Mouse (Mus musculus): ENCODE results near the gene Olfr412. TPM values are rescaled to one million over a fixed set of nuclear protein-coding genes. Genes with fewer than 3 reads are reported as not detected.

Gene Olfr412
- polyA plus RNA-seq, 1 experiment, result not detected

DNA sequence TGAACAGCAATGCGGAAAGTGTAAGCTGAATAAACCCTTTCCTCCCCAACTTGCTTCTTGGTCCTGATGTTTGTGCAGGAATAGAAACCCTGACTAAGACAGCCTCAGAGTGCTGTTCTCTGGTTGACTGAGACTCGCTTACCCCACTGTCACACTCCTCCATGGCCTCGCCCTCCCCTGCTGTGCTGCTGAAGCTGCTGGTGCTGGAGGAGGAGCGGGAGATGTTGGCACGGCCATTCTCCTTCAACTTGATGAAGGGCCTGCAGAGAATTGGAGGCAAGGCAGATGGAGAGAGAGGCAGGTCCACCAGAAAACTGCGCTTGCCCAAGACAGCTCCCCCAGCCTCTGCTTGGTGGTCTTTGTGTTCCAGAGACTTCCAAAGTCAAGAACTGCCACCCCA, 31.0 kb downstream of the Olfr412 start:
- TF ChIP-seq CTCF (IDR thresholded peaks at IDR 0.05; ENCODE audit: borderline replicate concordance, extremely low read depth, insufficient read depth, insufficient read length) (no peak), POLR2A (IDR thresholded peaks at IDR 0.05; ENCODE audit: borderline replicate concordance, extremely low read depth, insufficient read depth, insufficient read length, poor library complexity, severe bottlenecking) (no peak)
- no peak for DNase-seq (ENCODE audit: low read depth)

DNA sequence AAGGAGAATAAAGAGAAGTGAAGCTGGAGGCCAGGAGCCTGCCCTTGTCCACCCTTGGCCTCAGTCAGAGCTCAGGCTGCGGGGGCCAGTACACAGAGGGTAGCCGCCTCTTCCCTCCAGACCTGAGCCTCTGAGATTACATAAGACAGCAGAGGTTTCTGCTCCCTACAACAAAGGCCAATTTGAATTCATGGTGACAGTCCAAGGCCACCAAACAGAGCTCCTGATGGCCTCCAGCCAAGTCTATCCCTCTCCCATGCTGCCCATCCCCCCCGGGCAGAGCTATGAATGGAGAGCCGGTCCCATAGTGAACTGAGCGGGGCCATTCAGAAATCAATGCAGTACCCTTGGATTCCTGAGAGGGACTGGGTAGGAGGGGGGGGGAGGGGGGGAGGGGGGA, 31.6 kb downstream of the Olfr412 start:
- DNase-seq (ENCODE audit: low read depth), result peak; percentile 76
- TF ChIP-seq POLR2A (IDR thresholded peaks at IDR 0.05; ENCODE audit: borderline replicate concordance, extremely low read depth, insufficient read depth, insufficient read length, poor library complexity, severe bottlenecking) (no peak), CTCF (IDR thresholded peaks at IDR 0.05; ENCODE audit: borderline replicate concordance, extremely low read depth, insufficient read depth, insufficient read length) (no peak)

DNA sequence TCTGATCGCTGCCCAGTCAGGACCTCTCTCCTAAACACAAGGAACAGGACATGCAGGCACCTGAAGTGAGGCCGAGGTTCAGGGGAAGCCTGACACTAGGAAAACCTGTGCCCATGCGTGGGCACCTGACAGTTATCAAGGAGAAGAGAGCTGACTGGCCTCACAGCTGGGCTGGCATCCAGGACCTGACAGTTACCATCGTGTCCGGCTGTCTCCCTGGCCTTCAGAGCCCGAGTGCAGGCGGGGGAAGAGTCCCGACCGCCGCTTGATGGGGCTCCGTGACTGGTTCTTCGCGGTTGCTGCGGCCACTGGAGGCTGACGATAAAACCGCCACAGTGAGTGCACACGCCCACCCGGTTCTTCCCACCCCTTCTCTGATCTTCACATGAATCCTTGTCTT, 33.7 kb downstream of the Olfr412 start:
- TF ChIP-seq CTCF (IDR thresholded peaks at IDR 0.05; ENCODE audit: borderline replicate concordance, extremely low read depth, insufficient read depth, insufficient read length), result no peak
- no peak for TF ChIP-seq POLR2A (IDR thresholded peaks at IDR 0.05; ENCODE audit: borderline replicate concordance, extremely low read depth, insufficient read depth, insufficient read length, poor library complexity, severe bottlenecking)
- no peak for DNase-seq (ENCODE audit: low read depth)

DNA sequence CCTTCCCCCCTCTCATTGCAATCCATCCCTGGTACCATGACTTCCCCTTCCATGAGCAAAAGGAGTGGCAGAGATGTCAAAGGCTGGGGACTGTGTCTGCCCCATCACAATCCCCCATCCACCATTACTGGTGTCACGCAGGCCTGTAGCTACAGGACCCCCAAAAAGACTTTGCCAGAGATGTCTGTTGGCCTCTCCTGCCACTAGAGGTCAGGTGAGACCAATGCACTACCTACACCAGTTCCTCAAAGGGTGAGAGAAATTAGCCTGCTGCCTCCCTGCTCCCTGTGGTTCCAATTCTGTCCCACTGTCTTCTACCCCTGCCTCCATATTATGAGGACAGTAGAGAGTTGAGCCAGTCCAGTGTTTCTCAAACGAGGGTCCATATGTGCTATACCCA, 40.3 kb downstream of the Olfr412 start:
- TF ChIP-seq POLR2A (IDR thresholded peaks at IDR 0.05; ENCODE audit: borderline replicate concordance, extremely low read depth, insufficient read depth, insufficient read length, poor library complexity, severe bottlenecking), result no peak
- peak; percentile 61; the same call in 1 of the 2 replicates for TF ChIP-seq CTCF (IDR thresholded peaks at IDR 0.05; ENCODE audit: borderline replicate concordance, extremely low read depth, insufficient read depth, insufficient read length)
- peak; percentile 59 for DNase-seq (ENCODE audit: low read depth)

DNA sequence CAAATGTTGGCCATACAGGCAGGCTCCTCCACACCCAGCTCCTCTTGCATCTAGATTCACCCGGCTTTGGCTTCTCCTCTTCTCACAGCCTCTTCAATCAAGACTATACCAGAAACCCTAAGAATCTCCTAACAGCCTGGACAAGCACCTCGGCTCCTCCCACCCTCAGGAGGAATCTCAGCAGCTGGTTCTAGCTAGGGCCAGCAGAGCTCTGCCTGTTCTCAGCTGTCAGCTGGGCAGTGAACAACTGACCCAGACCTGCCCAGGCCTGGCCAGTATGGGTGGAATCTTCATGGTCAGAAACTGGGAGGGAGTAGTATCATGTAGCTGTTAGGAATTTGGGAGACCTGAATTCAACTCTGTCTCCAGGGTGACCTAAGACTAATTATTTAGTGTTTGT, 42.3 kb downstream of the Olfr412 start:
- TF ChIP-seq POLR2A (IDR thresholded peaks at IDR 0.05; ENCODE audit: borderline replicate concordance, extremely low read depth, insufficient read depth, insufficient read length, poor library complexity, severe bottlenecking) (no peak), CTCF (IDR thresholded peaks at IDR 0.05; ENCODE audit: borderline replicate concordance, extremely low read depth, insufficient read depth, insufficient read length) (no peak)
- DNase-seq (ENCODE audit: low read depth), result no peak

DNA sequence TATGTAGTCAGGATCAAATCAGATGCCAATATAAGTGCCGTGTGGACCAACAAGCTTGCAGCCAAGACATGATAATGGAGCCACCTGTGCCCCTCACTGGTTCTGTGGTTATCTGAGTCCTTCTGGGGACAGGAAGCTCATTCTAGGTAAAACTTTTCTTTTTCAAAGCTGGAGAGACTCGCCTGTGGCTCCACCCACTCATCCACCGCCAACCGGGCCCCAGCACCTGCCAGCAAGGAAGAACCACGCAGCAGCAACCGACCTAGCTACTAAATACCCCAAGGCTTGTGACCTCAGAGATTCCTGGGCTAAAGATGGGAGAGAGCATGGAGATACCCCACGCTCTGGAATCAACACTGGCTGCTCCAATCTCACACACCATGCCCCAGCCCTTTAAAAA, 43.3 kb downstream of the Olfr412 start:
- no peak for TF ChIP-seq POLR2A (IDR thresholded peaks at IDR 0.05; ENCODE audit: borderline replicate concordance, extremely low read depth, insufficient read depth, insufficient read length, poor library complexity, severe bottlenecking)
- no peak for TF ChIP-seq CTCF (IDR thresholded peaks at IDR 0.05; ENCODE audit: borderline replicate concordance, extremely low read depth, insufficient read depth, insufficient read length)
- no peak for DNase-seq (ENCODE audit: low read depth)

DNA sequence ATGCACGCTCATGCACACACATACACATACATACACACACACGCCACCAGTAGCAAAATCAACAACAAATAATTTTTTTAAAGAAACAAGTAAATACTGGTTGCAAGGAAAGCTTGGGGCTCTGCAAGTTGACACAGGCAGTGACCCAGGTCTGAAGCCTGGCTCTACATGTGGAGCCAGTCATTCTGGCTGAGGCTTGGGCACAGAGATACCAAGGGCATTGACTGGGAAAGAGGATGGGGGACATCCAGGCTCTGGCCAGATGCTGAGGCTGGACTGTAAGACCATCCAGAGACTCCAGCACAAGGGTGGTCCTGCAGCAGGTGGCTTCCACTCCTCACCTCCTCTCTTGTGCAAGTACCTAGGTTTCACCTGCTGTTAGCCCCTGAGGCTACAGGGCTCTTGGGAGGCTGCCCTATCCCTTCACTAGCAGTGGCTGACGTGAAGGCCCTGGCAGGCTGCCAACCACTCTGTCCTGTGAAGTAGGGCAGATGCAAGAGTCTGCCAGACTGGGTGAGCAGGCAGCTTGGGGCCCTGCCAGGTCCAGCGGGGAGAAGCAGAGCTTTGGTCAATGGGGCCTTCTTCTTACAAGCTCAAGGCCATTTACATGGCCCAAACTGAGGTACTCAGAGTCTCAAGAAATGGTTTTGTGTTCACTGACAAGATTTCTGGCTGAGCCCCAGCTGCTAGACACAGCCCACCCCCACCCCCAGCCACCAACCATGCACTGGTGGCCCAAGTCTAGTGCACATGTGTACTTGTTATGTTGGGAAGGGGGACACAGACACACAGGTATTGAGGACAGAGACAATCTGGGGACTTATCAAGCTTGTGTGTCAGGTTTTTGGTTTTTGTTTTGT, 46.9 kb downstream of the Olfr412 start:
- DNase-seq (ENCODE audit: low read depth), result peak; percentile 97
- no peak for TF ChIP-seq POLR2A (IDR thresholded peaks at IDR 0.05; ENCODE audit: borderline replicate concordance, extremely low read depth, insufficient read depth, insufficient read length, poor library complexity, severe bottlenecking)
- TF ChIP-seq CTCF (IDR thresholded peaks at IDR 0.05; ENCODE audit: borderline replicate concordance, extremely low read depth, insufficient read depth, insufficient read length), result no peak

DNA sequence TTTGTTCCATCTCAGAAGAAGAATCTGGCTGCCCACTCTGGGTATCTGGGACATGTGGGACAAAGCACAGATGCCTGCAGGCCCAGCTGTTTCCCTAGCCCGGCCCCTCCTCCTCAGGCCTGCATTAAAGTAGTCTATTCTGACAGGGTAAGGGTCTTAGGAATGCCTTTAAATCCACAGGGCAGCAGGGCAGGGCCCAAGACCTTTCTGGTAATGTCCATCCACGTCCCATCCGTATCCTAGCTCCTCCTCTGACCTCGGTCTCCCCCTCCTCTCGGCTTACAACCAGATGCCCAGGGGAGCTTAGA, 47.5 kb downstream of the Olfr412 start:
- TF ChIP-seq POLR2A (IDR thresholded peaks at IDR 0.05; ENCODE audit: borderline replicate concordance, extremely low read depth, insufficient read depth, insufficient read length, poor library complexity, severe bottlenecking), result no peak
- no peak for TF ChIP-seq CTCF (IDR thresholded peaks at IDR 0.05; ENCODE audit: borderline replicate concordance, extremely low read depth, insufficient read depth, insufficient read length)
- DNase-seq (ENCODE audit: low read depth), result no peak

DNA sequence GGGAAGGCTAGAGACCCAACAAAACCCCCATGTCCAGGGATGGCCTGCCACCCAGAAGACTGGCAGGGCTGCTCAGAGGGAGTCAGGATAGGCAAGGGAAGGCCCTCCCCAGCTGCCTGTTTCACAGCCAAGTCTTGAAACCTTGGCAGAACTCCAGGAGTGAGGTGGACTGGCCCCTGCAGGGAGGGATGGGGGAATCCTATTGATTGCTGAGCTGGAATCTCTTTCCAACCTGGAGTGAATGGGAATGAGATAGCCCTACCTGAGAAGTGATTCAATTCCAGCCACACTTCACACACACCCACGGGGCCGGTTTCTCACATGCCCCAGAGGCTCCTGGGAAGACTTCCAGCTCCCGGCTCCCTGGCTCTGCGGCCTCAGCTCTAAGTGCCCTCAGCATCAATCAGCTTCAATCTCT, 47.9 kb downstream of the Olfr412 start:
- TF ChIP-seq CTCF (IDR thresholded peaks at IDR 0.05; ENCODE audit: borderline replicate concordance, extremely low read depth, insufficient read depth, insufficient read length) (no peak), POLR2A (IDR thresholded peaks at IDR 0.05; ENCODE audit: borderline replicate concordance, extremely low read depth, insufficient read depth, insufficient read length, poor library complexity, severe bottlenecking) (no peak)
- peak; percentile 90 for DNase-seq (ENCODE audit: low read depth)

DNA sequence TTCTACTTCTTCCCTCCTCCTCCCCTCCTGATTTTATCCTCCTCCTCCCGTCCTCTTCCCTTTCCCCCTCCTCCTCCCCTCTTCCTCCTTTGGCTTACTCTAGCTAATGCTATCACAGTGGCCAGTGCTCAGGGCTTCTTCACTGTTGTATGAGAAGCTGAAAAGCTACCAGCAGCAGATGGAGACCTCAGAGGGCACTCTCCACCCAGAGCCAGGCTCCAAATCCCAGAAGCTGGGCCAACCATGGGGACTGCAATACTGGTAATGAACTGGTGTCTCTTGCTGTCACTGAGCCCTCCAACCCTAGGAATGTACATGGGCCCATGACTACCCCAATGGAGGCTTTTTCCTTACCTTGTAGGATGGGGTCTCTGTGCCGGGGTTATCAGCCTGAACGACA, 50.1 kb downstream of the Olfr412 start:
- DNase-seq (ENCODE audit: low read depth), result no peak

DNA sequence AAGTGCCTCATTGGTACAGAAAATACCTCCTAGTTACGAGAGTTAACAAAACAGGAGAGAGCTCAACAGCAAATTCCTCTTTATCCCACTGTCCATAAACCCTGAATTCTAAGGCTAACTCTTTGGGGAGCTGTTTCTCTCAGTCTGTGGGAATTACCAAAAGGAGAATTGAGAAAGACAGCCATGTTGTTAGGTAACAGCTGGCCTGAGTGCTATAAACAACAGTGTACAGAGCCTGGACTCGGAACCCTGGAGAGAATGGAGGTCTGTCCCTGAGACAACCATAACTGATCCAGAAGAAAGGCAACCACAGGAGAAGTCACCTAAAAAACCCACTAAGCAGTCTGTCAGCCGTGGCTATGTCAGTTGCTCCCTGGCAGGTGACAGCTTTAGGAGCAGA, 50.6 kb downstream of the Olfr412 start:
- DNase-seq (ENCODE audit: low read depth), result no peak
- no peak for TF ChIP-seq POLR2A (IDR thresholded peaks at IDR 0.05; ENCODE audit: borderline replicate concordance, extremely low read depth, insufficient read depth, insufficient read length, poor library complexity, severe bottlenecking)
- no peak for TF ChIP-seq CTCF (IDR thresholded peaks at IDR 0.05; ENCODE audit: borderline replicate concordance, extremely low read depth, insufficient read depth, insufficient read length)

More for the DNA sequence above, 50.1 kb downstream of the Olfr412 start:
- TF ChIP-seq CTCF (IDR thresholded peaks at IDR 0.05; ENCODE audit: borderline replicate concordance, extremely low read depth, insufficient read depth, insufficient read length), result no peak
- no peak for TF ChIP-seq POLR2A (IDR thresholded peaks at IDR 0.05; ENCODE audit: borderline replicate concordance, extremely low read depth, insufficient read depth, insufficient read length, poor library complexity, severe bottlenecking)

DNA sequence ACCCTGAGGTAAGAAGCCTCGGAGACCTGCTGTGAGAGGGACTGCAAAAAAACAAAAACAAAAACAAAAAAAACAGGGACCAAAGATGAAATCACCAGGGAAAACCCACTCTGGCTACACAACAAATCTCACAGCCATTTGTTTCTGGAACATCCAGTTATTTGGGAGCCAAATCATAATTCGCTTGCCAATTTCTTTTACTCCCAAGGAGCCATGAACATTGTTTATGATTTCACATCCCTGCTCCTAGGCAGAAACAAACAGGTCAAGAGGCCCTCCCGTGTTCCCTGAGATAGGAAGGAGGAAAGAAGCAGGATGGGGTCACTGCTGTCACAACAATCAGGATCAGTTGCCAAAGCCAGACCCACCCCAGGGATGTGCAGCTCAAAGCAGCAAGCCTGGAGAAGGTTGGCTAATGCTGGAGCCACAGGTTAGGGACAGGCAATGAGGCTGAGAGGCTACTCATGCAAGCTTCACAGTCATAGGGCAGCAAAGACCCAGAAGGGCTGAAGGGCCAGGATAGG, 51.6 kb downstream of the Olfr412 start:
- DNase-seq (ENCODE audit: low read depth), result no peak
- TF ChIP-seq POLR2A (IDR thresholded peaks at IDR 0.05; ENCODE audit: borderline replicate concordance, extremely low read depth, insufficient read depth, insufficient read length, poor library complexity, severe bottlenecking) (no peak), CTCF (IDR thresholded peaks at IDR 0.05; ENCODE audit: borderline replicate concordance, extremely low read depth, insufficient read depth, insufficient read length) (no peak)

Data from brain, embryonic 14.5 days (tissue).